Mouse (Mus musculus) c-Kit-negative CD71-positive TER-119-positive erythroid progenitor cells, embryonic 14.5 days (primary cell): ENCODE measurements around the gene Cers6.

ENCODE experiments used
- DNase-seq: peaks from one replicate; pipeline ENCODE4 v3.0.0-alpha.2; 2013; ENCODE audit warnings: low read depth, low spot score

Cers6 gene

DNA sequence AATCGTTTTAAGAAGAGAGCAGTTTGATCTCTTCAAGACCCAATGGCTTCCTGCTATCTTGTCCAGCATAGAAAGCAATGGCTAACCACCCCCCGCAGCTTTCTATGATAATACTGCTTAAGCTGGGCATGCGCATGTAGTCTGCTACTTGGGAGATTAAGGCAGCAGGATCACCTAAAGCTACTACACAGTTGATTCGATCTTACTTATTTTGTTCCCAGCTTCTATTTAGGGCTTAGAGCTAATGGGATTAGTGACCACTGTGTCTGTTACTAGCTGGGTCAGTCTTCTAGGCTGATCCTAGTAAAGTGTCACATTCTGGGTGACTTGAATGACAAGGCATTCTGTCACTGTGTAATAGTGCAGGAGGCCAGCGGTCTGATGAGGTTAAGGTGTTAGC is 289.6 kb downstream of the Cers6 start:
- DNase-seq, result no peak

GRCm38 (mm10) chr2:69155861-69156260 is 294.6 kb downstream of the Cers6 start:
- DNase-seq, result no peak

DNA sequence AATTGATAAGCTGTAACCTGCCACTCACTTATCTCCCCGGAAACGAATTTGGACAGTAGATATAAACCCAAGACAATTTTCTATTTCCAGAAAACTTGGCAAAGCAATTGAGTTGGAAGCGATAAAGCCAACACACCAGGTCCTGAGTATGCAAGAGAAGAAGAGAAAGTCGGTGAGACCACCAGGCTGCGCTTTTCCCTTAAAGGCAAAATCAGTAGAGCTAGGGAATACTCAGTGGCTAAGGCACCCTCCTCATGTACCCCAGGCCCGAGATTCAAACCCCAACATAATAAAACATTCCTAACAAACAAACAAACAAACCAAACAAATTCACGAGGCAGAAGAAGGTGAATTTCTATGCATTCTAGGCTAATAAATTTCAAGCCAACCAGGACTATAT is 295.0 kb downstream of the Cers6 start:
- no peak for DNase-seq

DNA sequence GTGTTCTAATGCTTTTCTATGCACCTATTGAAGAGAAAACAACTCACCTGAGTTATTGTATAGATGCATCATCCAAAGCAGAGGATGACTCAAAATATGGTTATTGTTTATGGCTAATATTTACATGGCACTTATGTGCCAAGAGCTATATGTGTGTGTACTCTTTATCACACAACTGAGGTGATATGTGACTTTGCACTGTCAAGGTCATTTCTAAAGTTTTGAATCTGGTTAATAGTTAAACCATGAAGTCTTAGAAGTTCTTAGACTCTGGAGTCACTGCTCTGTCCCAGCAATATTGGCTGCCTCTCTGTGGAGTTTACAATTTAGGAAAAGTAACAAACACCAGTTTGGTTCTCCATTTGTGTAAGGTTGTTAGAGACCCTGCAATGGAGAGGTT is 297.7 kb downstream of the Cers6 start:
- no peak for DNase-seq
